Mouse (Mus musculus) heart, embryonic 11.5 days (tissue): ENCODE data around the gene Topaz1. TPM values are rescaled to one million over a fixed set of nuclear protein-coding genes. Genes with fewer than 3 reads are reported as not detected.
"Not testable (repeated sequence)": the region's sequence is repeated elsewhere in the genome, so short reads cannot be mapped to it uniquely, and the experiment has no call there.

ENCODE experiments used
- ATAC-seq: fragments of 200-750 bp; cut with Nextera tagmentation; replicated peaks from 2 replicates; pipeline ENCODE4 v1.8.0; 2017; ENCODE audit warnings: moderate library complexity; ENCODE audit not compliant: insufficient number of reproducible peaks, low FRiP score, low TSS enrichment
- H3K27ac ChIP-seq: fragments of 300-500 bp; sonication (generic); 2 replicates; pipeline ENCODE4 v1.5.1; 2014; ENCODE audit warnings: mild to moderate bottlenecking, low read depth, low read length
- H3K27me3 ChIP-seq: fragments of 300-500 bp; sonication (generic); 2 replicates; pipeline ENCODE4 v1.6.1; 2014; ENCODE audit warnings: mild to moderate bottlenecking, low read length, mixed read lengths; ENCODE audit not compliant: control insufficient read depth, insufficient read depth
- H3K36me3 ChIP-seq: fragments of 300-500 bp; sonication (generic); 2 replicates; pipeline ENCODE4 v1.6.1; 2014; ENCODE audit warnings: mild to moderate bottlenecking, low read length, moderate library complexity, mixed read lengths; ENCODE audit not compliant: control insufficient read depth, insufficient read depth
- H3K4me1 ChIP-seq: fragments of 300-500 bp; sonication (generic); 2 replicates; pipeline ENCODE4 v1.6.1; 2014; ENCODE audit warnings: low read length; ENCODE audit not compliant: control insufficient read depth, insufficient read depth
- H3K4me2 ChIP-seq: fragments of 300-500 bp; sonication (generic); 2 replicates; pipeline ENCODE4 v1.6.1; 2014; ENCODE audit warnings: mild to moderate bottlenecking, moderate library complexity
- H3K4me3 ChIP-seq: fragments of 300-500 bp; sonication (generic); 2 replicates; pipeline ENCODE4 v1.5.1; 2014; ENCODE audit warnings: low read depth, low read length
- H3K9ac ChIP-seq: fragments of 300-500 bp; sonication (generic); 2 replicates; pipeline ENCODE4 v1.6.1; 2014; ENCODE audit warnings: mild to moderate bottlenecking, low read depth, low read length, moderate library complexity
- H3K9me3 ChIP-seq: fragments of 300-500 bp; sonication (generic); replicated peaks from 2 replicates; pipeline ENCODE4 v1.6.1; 2016; ENCODE audit warnings: low read length; ENCODE audit not compliant: control insufficient read depth
- WGBS: fragments of 180-500 bp; shearing (Covaris S2); extraction: QIAGEN DNeasy Blood & Tissue Kit; methylation state at CpG from one replicate; pipeline ENCODE4 v1.1.7; 2014; ENCODE audit not compliant: insufficient replicate concordance; 5-methylcytosine and 5-hydroxymethylcytosine counted together
- polyA plus RNA-seq: library from polyadenylated mRNA; unstranded; fragments of >200 nt; fragmentation: Nextera tagmentation; extraction: Ambion mirVana; gene quantifications from 2 replicates; pipeline ENCODE4 v1.2.1, GENCODE M21; 2014

Topaz1 gene
- polyA plus RNA-seq, 1 experiment from 2014 or later: not detected

DNA sequence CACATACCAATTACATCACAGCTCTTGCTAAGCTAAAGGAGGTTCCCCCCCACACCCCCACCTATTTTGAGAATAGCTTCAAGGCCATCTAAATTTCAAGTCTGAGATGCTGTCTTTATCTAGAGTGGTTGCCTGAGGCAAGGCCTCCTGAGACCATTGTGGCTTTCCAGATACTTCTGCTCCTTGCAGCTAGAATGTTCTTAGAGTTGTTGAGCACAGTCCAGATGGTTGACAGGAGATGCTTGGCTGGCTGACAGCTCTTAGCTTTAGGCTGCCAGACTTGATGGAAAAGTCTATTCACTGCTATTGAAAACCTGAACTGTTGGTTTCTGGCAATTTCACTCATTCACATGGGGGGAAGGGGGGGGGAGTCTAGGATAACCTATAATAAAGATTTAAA is 99.0 kb downstream of the Topaz1 start:
- H3K4me3 ChIP-seq: no peak overlapping the region
- H3K9ac ChIP-seq: no peak overlapping the region
- no peak for ATAC-seq
- H3K27me3 ChIP-seq: no peaks in the 10 kb centered on the region
- H3K9me3 ChIP-seq: no peaks in the 10 kb centered on the region; the same call in 1 of the 2 replicates
- no peak overlapping the region for H3K27ac ChIP-seq
- no peaks in the 10 kb centered on the region for H3K4me1 ChIP-seq
- no peak overlapping the region for H3K4me2 ChIP-seq
- H3K36me3 ChIP-seq: peaks cover 19% of the 10 kb centered on the region

DNA sequence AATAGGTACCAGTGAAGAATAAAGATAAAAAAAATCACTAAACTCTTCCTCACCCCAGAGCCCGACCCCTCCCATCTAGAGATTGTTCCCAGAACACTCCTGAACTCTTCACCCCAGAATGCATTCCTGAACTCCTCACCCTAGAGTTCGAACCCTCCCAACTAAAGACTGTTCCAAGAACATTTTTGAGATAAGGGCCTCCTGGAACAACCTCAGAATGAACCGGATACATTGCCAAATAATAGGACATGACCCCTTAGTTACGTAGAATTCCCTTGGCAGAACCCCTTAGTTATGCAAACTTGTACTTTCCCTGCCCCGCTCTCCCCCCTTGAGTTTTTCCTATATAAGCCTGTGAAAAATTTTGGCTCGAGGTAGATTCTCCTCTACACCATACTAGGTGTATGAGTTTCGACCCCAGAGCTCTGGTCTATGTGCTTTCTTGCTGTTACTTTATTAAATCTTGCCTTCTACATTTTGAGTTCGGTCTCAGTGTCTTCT is 100.7 kb downstream of the Topaz1 start:
- not testable (repeated sequence) for H3K9ac ChIP-seq, H3K9me3 ChIP-seq, H3K4me2 ChIP-seq, ATAC-seq, H3K4me1 ChIP-seq, H3K4me3 ChIP-seq, H3K27me3 ChIP-seq, H3K27ac ChIP-seq
- 85% methylated on average over 6 of the region's 8 CpGs for WGBS
- peaks cover 32% of the 10 kb centered on the region for H3K36me3 ChIP-seq

Other genes with a start within 250 kb of the Topaz1 start
- gene Tcaim, start 58.2 kb downstream of the Topaz1 start, polyA plus RNA-seq: 4.4 and 5.0 TPM in 2 replicates
- gene Gm35549, start 96.7 kb downstream of the Topaz1 start, polyA plus RNA-seq: 0.47 and 0.51 TPM in 2 replicates
- 34.4 and 42.1 TPM in 2 replicates for gene Zfp445, start 118.7 kb downstream of the Topaz1 start, polyA plus RNA-seq
- gene Zkscan7, start 138.3 kb downstream of the Topaz1 start, polyA plus RNA-seq: 1.3 and 1.7 TPM in 2 replicates
- gene Zfp105, start 175.7 kb downstream of the Topaz1 start, polyA plus RNA-seq: 15.5 and 15.6 TPM in 2 replicates
- 25.1 and 28.3 TPM in 2 replicates for gene 1110059G10Rik, start 203.7 kb downstream of the Topaz1 start, polyA plus RNA-seq
- gene Kif15, start 203.7 kb downstream of the Topaz1 start, polyA plus RNA-seq: 31.6 and 37.7 TPM in 2 replicates